Mouse (Mus musculus) heart, embryonic 11.5 days (tissue): ENCODE results near the gene Rhobtb3. TPM values are rescaled to one million over a fixed set of nuclear protein-coding genes. Genes with fewer than 3 reads are reported as not detected.
"Not testable (repeated sequence)": the region's sequence is repeated elsewhere in the genome, so short reads cannot be mapped to it uniquely, and the experiment has no call there.

ENCODE experiments used
- ATAC-seq: fragments of 200-750 bp; cut with Nextera tagmentation; replicated peaks from 2 replicates; pipeline ENCODE4 v1.8.0; 2017; ENCODE audit warnings: moderate library complexity; ENCODE audit not compliant: insufficient number of reproducible peaks, low FRiP score, low TSS enrichment
- H3K27ac ChIP-seq: fragments of 300-500 bp; sonication (generic); 2 replicates; pipeline ENCODE4 v1.5.1; 2014; ENCODE audit warnings: mild to moderate bottlenecking, low read depth, low read length
- H3K27me3 ChIP-seq: fragments of 300-500 bp; sonication (generic); 2 replicates; pipeline ENCODE4 v1.6.1; 2014; ENCODE audit warnings: mild to moderate bottlenecking, low read length, mixed read lengths; ENCODE audit not compliant: control insufficient read depth, insufficient read depth
- H3K36me3 ChIP-seq: fragments of 300-500 bp; sonication (generic); 2 replicates; pipeline ENCODE4 v1.6.1; 2014; ENCODE audit warnings: mild to moderate bottlenecking, low read length, moderate library complexity, mixed read lengths; ENCODE audit not compliant: control insufficient read depth, insufficient read depth
- H3K4me1 ChIP-seq: fragments of 300-500 bp; sonication (generic); 2 replicates; pipeline ENCODE4 v1.6.1; 2014; ENCODE audit warnings: low read length; ENCODE audit not compliant: control insufficient read depth, insufficient read depth
- H3K4me2 ChIP-seq: fragments of 300-500 bp; sonication (generic); 2 replicates; pipeline ENCODE4 v1.6.1; 2014; ENCODE audit warnings: mild to moderate bottlenecking, moderate library complexity
- H3K4me3 ChIP-seq: fragments of 300-500 bp; sonication (generic); 2 replicates; pipeline ENCODE4 v1.5.1; 2014; ENCODE audit warnings: low read depth, low read length
- H3K9ac ChIP-seq: fragments of 300-500 bp; sonication (generic); 2 replicates; pipeline ENCODE4 v1.6.1; 2014; ENCODE audit warnings: mild to moderate bottlenecking, low read depth, low read length, moderate library complexity
- H3K9me3 ChIP-seq: fragments of 300-500 bp; sonication (generic); replicated peaks from 2 replicates; pipeline ENCODE4 v1.6.1; 2016; ENCODE audit warnings: low read length; ENCODE audit not compliant: control insufficient read depth
- WGBS: fragments of 180-500 bp; shearing (Covaris S2); extraction: QIAGEN DNeasy Blood & Tissue Kit; methylation state at CpG from one replicate; pipeline ENCODE4 v1.1.7; 2014; ENCODE audit not compliant: insufficient replicate concordance; 5-methylcytosine and 5-hydroxymethylcytosine counted together
- polyA plus RNA-seq: library from polyadenylated mRNA; unstranded; fragments of >200 nt; fragmentation: Nextera tagmentation; extraction: Ambion mirVana; gene quantifications from 2 replicates; pipeline ENCODE4 v1.2.1, GENCODE M21; 2014

Rhobtb3 gene
- polyA plus RNA-seq, 1 experiment from 2014 or later = 27.4 TPM

- not testable (repeated sequence) for H3K4me3 ChIP-seq, H3K36me3 ChIP-seq, ATAC-seq, H3K9me3 ChIP-seq, H3K4me2 ChIP-seq, H3K27me3 ChIP-seq, H3K9ac ChIP-seq, H3K4me1 ChIP-seq, H3K27ac ChIP-seq
- WGBS = 83% methylated on average over 2 of the region's 4 CpGs
These were observed 121.4 kb downstream of the Rhobtb3 start for GRCm38 (mm10) chr13:75822366-75822765.

GRCm38 (mm10) chr13:75819898-75820297 is 123.8 kb downstream of the Rhobtb3 start:
- Histone ChIP-seq H3K27me3 (no peaks in the 10 kb centered on the region), H3K36me3 (no peaks in the 10 kb centered on the region), H3K4me3 (no peak overlapping the region), H3K27ac (no peak overlapping the region), H3K4me1 (no peaks in the 10 kb centered on the region), H3K9ac (no peak overlapping the region), H3K4me2 (no peak overlapping the region), H3K9me3 (no peaks in the 10 kb centered on the region)
- no peak for ATAC-seq

Other genes with a start within 250 kb of the Rhobtb3 start
- gene Ell2, start 237.2 kb downstream of the Rhobtb3 start, polyA plus RNA-seq = 8.2 and 10.4 TPM in 2 replicates
- 87.9 and 88.8 TPM in 2 replicates for gene Glrx, start 104.1 kb downstream of the Rhobtb3 start, polyA plus RNA-seq
- 0.20 and 0.28 TPM in 2 replicates for gene Spata9, start 23.2 kb upstream of the Rhobtb3 start, polyA plus RNA-seq
- 24.6 and 28.8 TPM in 2 replicates for gene Rfesd, start 74.8 kb upstream of the Rhobtb3 start, polyA plus RNA-seq
- 0.52 and 0.72 TPM in 2 replicates for gene Gpr150, start 113.1 kb upstream of the Rhobtb3 start, polyA plus RNA-seq
- 2.6 and 3.3 TPM in 2 replicates for gene Arsk, start 154.7 kb upstream of the Rhobtb3 start, polyA plus RNA-seq
- 12.7 and 14.0 TPM in 2 replicates for gene Ttc37, start 154.8 kb upstream of the Rhobtb3 start, polyA plus RNA-seq